Mouse (Mus musculus) hindbrain, postnatal 0 days (tissue): ENCODE measurements around the gene Ptk7. TPM values are rescaled to one million over a fixed set of nuclear protein-coding genes. Genes with fewer than 3 reads are reported as not detected.
A peak's percentile ranks its signal among the peaks of the same experiment; 100 is the strongest.

Experiments used
- ATAC-seq: fragments of 200-750 bp; cut with Nextera tagmentation; 2 replicates; pipeline ENCODE4 v1.8.0; 2017; ENCODE audit warnings: mild to moderate bottlenecking, moderate TSS enrichment, moderate library complexity
- DNase-seq: peaks from one replicate; pipeline ENCODE4 v3.0.0-alpha.2; 2015; ENCODE audit warnings: low spot score
- H3K27ac ChIP-seq: fragments of 300-500 bp; sonication (generic); 2 replicates; pipeline ENCODE4 v1.5.1; 2014; ENCODE audit warnings: mild to moderate bottlenecking
- H3K27me3 ChIP-seq: fragments of 300-500 bp; sonication (generic); 2 replicates; pipeline ENCODE4 v1.6.1; 2014; ENCODE audit warnings: low read length, mixed read lengths; ENCODE audit not compliant: insufficient read depth
- H3K36me3 ChIP-seq: fragments of 300-500 bp; sonication (generic); 2 replicates; pipeline ENCODE4 v1.6.1; 2014; ENCODE audit warnings: low read length, mixed read lengths; ENCODE audit not compliant: insufficient read depth
- H3K4me1 ChIP-seq: fragments of 300-500 bp; sonication (generic); 2 replicates; pipeline ENCODE4 v1.6.1; 2014; ENCODE audit warnings: antibody characterized with exemption, low read length, mixed read lengths; ENCODE audit not compliant: insufficient read depth
- H3K4me2 ChIP-seq: fragments of 300-500 bp; sonication (generic); 2 replicates; pipeline ENCODE4 v1.6.1; 2014; ENCODE audit warnings: low read depth, mild to moderate bottlenecking, low read length, moderate library complexity, mixed read lengths
- H3K4me3 ChIP-seq: fragments of 300-500 bp; sonication (generic); 2 replicates; pipeline ENCODE4 v1.5.1; 2014; ENCODE audit warnings: low read length
- H3K9ac ChIP-seq: fragments of 300-500 bp; sonication (generic); replicated peaks from 2 replicates; pipeline ENCODE4 v1.6.1; 2014; ENCODE audit warnings: mild to moderate bottlenecking, low read length, moderate library complexity, mixed read lengths
- H3K9me3 ChIP-seq: fragments of 300-500 bp; sonication (generic); 2 replicates; pipeline ENCODE4 v1.6.1; 2016; ENCODE audit warnings: low read length, mixed read lengths
- CTCF ChIP-seq: IDR thresholded peaks from 2 replicates; pipeline ENCODE4 v1.5.1; 2016; ENCODE audit warnings: antibody characterized with exemption, control low read depth, low read depth
- WGBS: fragments of 180-500 bp; shearing (Covaris S2); extraction: QIAGEN DNeasy Blood & Tissue Kit; methylation state at CpG from one replicate; pipeline ENCODE4 v1.1.7; 2014; 5-methylcytosine and 5-hydroxymethylcytosine counted together
- polyA plus RNA-seq: library from polyadenylated mRNA; unstranded; fragments of >200 nt; fragmentation: Nextera tagmentation; extraction: Ambion mirVana; gene quantifications from 2 replicates; pipeline ENCODE4 v1.2.1, GENCODE M21; 2015
- total RNA-seq: library from RNA; depleted of rRNA; stranded (reverse); fragments of >200 nt; gene quantifications from 2 replicates; pipeline ENCODE4 v1.2.3, GENCODE M21; 2014

Ptk7 gene
- total and polyA plus RNA-seq, 2 experiments from 2014 or later, result 24.5 to 77.6 TPM

- Histone ChIP-seq H3K9ac (peak overlapping the region; percentile 86), H3K27me3 (no peaks in the 10 kb centered on the region), H3K27ac (peak overlapping the region; percentile 72; the same call in 1 of the 2 replicates), H3K36me3 (peaks cover 37% of the 10 kb centered on the region), H3K4me2 (peak overlapping the region; percentile 85), H3K4me1 (0 out of 2 replicates have a peak, but pooled peaks cover 6% of the 10 kb centered on the region), H3K4me3 (peak overlapping the region; percentile 79), H3K9me3 (no peaks in the 10 kb centered on the region)
- WGBS, result 12% methylated on average over 7 of the region's 7 CpGs
- DNase-seq (no peak), ATAC-seq (peak; percentile 7; the same call in 1 of the 2 replicates)
- no peak for TF ChIP-seq CTCF
Observed at GRCm38 (mm10) chr17:46546591-46546990, 82.7 kb downstream of the Ptk7 start.

GRCm38 (mm10) chr17:46545813-46546564 is 83.3 kb downstream of the Ptk7 start, which contains the start of gene Cul9:
Gene Cul9 (minus strand): TSS chr17:46546388.
- no peak for TF ChIP-seq CTCF
- peaks cover 36% of the 10 kb centered on the region for H3K36me3 ChIP-seq

GRCm38 (mm10) chr17:46543661-46544060 is 85.6 kb downstream of the Ptk7 start:
- Histone ChIP-seq H3K27me3 (no peaks in the 10 kb centered on the region), H3K9ac (no peak overlapping the region), H3K9me3 (no peaks in the 10 kb centered on the region), H3K27ac (no peak overlapping the region), H3K4me2 (no peak overlapping the region), H3K4me1 (0 out of 2 replicates have a peak, but pooled peaks cover 6% of the 10 kb centered on the region), H3K4me3 (no peak overlapping the region), H3K36me3 (peaks cover 27% of the 10 kb centered on the region)
- ATAC-seq (no peak), DNase-seq (no peak)
- no peak for TF ChIP-seq CTCF
- WGBS, result 91% methylated on average over 12 of the region's 12 CpGs

More at GRCm38 (mm10) chr17:46545813-46546564, 83.3 kb downstream of the Ptk7 start, which contains the start of gene Cul9:
- peak; percentile 93 for ATAC-seq
- WGBS, result 1% methylated on average over 43 of the region's 49 CpGs
- peak within 1 kb of the TSS; percentile 72 for H3K27ac ChIP-seq
- peak; percentile 94 for DNase-seq
- 0 out of 2 replicates have a peak, but pooled peaks cover 6% of the 10 kb centered on the region for H3K4me1 ChIP-seq
- H3K4me2 ChIP-seq, result peak within 1 kb of the TSS; percentile 85
- H3K9me3 ChIP-seq, result no peaks in the 10 kb centered on the region
- H3K27me3 ChIP-seq, result no peaks in the 10 kb centered on the region
- H3K4me3 ChIP-seq, result peak within 1 kb of the TSS; percentile 79
- peak within 1 kb of the TSS; percentile 86 for H3K9ac ChIP-seq

GRCm38 (mm10) chr17:46525579-46526307 is 103.6 kb downstream of the Ptk7 start:
- Histone ChIP-seq H3K36me3 (peaks cover 21% of the 10 kb centered on the region), H3K4me1 (no peaks in the 10 kb centered on the region), H3K4me3 (no peak overlapping the region), H3K27ac (peak overlapping the region; percentile 12; the same call in 1 of the 2 replicates), H3K9me3 (no peaks in the 10 kb centered on the region), H3K4me2 (no peak overlapping the region), H3K27me3 (no peaks in the 10 kb centered on the region), H3K9ac (no peak overlapping the region)
- peak; percentile 98 for TF ChIP-seq CTCF
- DNase-seq (peak; percentile 85), ATAC-seq (peak; percentile 66)
- 30% methylated on average over 12 of the region's 12 CpGs for WGBS

GRCm38 (mm10) chr17:46525065-46525464 is 104.2 kb downstream of the Ptk7 start:
- no peak overlapping the region for H3K9ac ChIP-seq
- H3K4me3 ChIP-seq, result no peak overlapping the region
- H3K4me1 ChIP-seq, result no peaks in the 10 kb centered on the region
- H3K9me3 ChIP-seq, result no peaks in the 10 kb centered on the region
- no peak for TF ChIP-seq CTCF
- no peak overlapping the region for H3K4me2 ChIP-seq
- H3K27me3 ChIP-seq, result no peaks in the 10 kb centered on the region
- 90% methylated on average over 10 of the region's 10 CpGs for WGBS
- DNase-seq (no peak), ATAC-seq (no peak)
- H3K27ac ChIP-seq, result no peak overlapping the region
- H3K36me3 ChIP-seq, result peaks cover 23% of the 10 kb centered on the region

- H3K4me2 ChIP-seq, result no peak overlapping the region
- no peak overlapping the region for H3K9ac ChIP-seq
- TF ChIP-seq CTCF, result peak; percentile 36; the same call in 1 of the 2 replicates
- no peak overlapping the region for H3K4me3 ChIP-seq
- DNase-seq (peak; percentile 30), ATAC-seq (peak; percentile 35; the same call in 1 of the 2 replicates)
- H3K27ac ChIP-seq, result no peak overlapping the region
- H3K36me3 ChIP-seq, result peaks cover 19% of the 10 kb centered on the region
- no peaks in the 10 kb centered on the region for H3K27me3 ChIP-seq
- no peaks in the 10 kb centered on the region for H3K4me1 ChIP-seq
- H3K9me3 ChIP-seq, result no peaks in the 10 kb centered on the region
- WGBS, result 37% methylated on average over 24 of the region's 24 CpGs
Observed at GRCm38 (mm10) chr17:46521963-46522668, 107.2 kb downstream of the Ptk7 start.
